Mouse (Mus musculus): ENCODE measurements around the gene Ypel4.

Ypel4 gene

DNA sequence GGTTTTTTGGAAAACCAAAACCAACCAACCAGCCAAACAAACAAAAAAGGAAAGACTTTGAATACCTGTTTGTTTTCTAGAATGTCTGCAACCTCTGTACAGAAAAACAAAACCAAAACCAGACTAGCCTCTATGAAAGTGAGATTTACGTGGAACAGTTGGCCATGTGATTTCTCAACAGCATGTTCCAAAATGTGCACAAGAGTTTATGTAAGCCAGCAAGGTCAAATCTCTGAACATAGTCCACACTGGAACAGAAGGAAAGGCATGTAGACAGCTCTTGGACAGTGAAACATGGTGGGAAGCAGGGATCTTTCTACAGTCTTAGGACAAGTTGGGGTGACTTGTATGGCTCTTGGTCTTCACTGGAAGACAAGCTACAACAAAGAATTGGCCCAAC is 28.0 kb downstream of the Ypel4 start:
- DNase-seq = no peak

DNA sequence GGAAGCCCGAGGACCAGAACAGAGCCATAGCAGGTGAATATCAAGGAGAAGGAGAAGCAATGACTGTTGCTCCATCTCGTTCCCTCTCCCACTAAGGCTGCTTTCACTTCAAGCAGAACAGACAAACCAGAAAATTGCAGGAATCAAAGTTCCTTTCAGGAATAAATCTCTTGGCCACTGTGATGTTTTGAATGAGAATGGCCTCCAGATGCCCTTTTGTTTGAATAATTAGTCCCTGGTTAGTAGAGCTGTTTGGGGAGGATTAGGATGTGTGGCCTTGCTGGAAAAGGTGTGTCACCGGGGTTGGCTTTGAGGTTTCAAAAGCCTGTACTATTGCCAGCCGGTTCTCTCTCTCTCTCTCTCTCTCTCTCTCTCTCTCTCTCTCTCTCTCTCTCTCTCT is 28.4 kb downstream of the Ypel4 start:
- no peak for DNase-seq

DNA sequence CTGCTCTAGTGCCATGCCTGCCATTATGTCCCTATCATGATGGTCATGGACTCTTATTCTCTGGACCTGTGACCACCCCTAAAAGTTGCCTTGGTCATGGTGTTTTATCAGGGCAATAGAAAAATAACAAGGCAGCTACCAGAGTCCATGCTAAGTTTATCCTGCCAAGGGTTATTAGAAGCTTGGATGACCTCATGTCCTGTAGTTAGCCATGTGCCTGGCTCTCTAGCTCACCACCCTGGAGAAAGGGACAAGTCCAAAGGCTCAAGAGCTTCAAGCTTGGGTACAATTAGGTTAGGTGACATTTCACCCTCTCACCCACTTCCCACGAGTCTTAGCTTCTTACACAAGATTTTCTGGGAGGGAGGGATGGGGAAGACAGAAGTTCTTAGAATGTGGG is 29.0 kb downstream of the Ypel4 start:
- DNase-seq = no peak

DNA sequence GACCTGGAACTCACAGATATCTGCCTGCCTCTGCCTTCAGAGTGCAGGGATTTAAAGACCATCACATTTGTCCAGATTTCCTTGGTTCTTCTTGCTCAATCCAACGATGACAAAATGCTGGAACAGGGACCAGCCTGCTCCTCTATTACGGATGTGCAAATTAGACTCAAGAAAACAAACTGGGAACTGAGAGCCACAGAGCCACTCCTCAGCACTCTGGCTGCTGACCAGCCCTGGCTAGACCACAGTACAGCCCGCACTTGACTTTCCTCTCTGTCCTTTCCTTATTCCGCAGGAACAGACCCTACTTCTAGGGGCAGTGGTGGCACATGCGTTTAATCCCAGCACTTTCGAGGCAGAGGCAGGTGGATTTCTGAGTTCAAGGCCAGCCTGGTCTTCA is 36.6 kb downstream of the Ypel4 start:
- no peak for DNase-seq

DNA sequence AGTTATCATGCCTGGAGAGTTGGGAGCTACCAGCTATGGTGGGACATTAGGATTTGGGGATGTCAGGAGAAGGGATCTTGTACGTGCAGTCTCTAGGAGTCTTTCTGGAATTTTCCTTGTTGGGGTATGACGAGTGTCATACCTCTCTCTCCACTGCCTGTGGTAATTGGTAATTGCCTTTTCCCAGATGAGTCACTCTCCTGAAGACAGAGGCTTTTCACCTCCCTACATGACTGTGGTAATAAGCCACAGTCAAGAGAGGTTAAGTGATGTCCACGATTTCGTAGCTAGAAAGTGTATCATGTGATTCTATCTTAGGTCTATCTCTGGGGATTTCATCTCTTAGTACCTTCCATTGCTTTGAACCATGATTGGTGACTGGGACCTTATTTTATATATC is 38.6 kb downstream of the Ypel4 start:
- no peak for DNase-seq

DNA sequence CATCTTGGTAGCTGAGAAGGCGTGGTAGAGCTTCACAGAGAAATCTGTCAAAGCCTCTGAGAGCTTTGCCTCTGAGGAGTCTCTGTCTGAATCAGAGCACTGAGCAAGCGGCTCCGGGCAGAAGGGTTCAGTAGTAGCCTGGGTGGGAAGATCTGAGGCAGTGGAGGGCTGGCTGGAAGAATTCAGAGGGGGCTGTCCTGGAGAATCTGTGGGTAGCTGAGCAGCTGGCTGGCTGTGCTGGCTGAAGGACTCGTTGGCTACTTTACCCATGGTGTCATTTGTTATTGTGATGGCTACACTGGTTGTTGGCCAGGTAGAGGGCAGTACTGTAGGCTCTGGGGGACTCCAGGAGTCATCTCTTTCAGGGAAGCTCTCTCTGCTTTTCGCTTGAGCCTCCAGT is 39.3 kb downstream of the Ypel4 start:
- no peak for DNase-seq

DNA sequence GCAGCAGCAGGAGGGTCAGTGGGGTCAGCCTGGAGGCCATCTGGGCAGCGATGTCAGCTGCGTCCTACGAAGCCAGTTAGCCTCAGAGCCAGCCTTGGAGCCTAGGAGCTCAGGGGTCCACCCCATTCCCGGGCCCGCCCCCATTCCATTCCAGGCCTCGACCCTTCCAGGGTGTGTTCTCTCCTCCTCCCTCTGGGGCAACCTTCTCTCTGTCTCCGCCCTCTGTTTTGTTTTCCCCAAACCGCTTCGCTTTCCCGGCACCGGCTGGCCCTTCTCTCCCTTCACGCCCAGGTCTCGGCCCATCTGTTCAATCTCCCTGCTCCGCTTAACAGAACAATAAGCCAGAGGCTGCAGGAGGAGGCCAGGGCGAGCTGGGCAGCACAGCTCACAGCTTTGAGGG is 40.9 kb downstream of the Ypel4 start:
- no peak for DNase-seq

DNA sequence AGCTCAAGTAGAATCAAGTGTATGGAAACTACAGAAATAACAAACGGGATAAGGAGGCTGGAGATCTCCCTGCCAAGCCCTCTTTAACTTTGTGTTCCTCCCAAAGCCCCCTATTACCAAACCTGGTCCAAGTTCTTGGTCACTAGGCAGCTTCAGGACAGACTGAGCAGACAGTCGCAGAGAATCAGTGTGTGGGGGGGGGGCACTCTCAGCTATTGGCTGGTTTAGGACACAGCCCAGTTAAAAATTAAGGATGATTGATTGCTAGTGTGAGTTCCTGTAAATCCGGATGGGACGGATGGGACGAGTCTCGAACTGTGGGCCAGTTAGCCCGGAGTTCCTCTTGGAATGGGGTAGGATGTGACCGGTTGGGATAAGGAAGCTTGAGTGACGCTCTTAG is 41.4 kb downstream of the Ypel4 start, which contains the start of gene Serping1:
Gene Serping1 (minus strand): TSS at position 204 of the 400 bp plus-strand sequence.
- no peak for DNase-seq

DNA sequence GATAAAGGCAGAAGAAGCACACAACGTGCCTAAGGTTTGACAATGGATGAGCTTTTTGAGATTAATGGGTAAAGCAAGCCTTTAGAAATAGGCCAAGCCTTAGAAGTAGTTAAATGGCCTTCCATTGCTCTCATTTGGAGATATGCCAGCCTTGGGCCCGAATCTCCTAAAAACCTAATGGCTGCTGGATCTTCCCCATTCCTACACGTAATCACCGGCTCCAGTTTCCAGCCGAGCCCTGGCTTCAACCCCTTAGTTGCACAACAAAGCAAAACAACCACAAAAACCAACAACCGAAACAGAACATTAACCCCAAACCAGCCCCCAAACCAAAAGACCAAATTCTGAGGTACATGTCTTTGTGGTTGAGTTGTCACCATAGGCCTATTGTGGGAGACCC is 41.8 kb downstream of the Ypel4 start:
- DNase-seq = no peak

DNA sequence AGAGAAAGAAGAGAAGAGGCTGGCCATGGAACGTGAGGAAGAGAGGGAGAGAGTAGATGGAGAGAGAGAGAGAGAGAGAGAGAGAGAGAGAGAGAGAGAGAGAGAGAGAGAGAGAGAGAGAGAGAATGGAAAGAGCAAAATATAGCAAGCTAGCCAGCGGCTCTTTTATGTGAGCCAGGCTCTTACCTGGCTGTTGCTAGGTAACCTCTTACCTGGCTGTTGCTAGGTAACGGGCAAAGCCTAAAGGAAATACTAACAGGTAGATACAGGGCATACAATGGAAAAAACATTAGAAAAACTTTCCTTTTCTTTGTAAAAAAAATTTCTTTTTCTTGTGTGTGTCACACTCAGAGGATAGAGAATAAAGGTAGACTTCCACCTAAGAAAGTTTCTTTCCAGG is 43.8 kb downstream of the Ypel4 start:
- no peak for DNase-seq

DNA sequence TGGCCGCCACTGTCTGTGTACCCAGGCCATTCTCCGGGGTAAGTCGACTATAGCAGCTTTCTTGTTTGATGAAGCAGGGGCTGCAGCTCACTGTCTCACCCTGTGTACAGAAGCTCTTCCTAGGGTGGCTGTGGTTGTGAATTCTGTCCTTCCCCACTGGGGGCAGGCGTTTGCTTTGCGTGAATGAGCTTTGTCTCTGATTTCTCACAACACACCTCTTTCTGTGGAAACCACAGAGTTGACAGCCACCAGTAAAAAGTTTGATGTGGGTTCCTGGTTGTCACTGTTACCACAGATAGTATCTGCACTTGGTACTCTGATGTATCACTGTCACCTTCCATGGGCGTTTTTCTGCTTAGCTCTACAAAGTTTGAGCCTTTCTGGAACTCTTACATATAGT is 45.4 kb downstream of the Ypel4 start:
- DNase-seq = peak; percentile 55

DNA sequence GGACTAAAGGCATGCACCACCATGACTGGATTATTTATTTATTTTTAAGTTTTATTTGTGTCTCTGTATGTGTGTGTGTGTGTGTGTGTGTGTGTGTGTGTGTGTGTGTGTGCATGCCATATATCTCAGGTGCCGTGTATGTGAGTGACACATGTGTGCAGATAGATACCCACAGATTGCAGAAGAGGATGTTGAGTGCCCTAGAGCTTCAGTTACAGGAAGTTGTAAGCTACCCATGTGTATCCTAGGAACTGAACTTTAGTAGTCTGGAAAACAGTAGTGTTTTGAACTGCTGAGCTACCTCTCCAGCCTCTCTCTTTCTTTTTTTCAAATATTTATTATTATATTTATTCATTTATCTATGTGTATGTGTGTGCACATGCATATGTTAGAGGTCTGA is 49.5 kb downstream of the Ypel4 start:
- DNase-seq = no peak

DNA sequence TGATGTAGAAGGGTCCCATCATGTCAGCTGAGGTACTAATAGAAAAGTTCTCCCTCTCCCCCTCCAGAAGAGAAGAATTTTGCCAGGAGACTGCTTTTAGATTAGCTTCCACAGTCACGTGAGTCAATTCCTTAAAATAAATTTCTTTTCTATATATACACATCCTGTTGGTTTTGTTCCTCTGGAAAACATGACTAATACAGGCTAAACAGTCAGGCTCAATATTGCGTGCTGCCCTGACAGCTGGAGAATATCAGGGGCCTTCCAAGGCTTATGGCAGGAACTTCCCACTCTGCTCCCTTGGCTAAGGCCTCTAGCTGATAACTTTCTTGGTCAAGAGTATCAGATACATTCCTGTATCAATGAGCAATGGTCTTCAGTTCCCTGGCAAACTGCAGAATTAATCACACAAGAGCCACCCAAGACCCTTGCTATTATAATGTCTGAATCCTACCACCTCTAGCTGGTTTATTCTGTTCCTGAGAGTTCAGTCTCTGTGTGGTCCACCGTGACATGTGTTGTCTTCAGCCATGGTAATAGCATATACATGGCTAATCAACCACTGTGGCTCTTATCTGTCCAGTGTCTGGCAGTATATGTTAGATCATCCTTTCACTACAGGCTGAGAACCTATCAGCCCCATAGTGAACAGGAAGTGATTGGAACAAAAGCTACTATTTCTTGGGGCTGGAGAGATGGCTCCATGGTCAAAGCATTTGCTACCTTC is 50.1 kb downstream of the Ypel4 start:
- no peak for DNase-seq
